Mouse (Mus musculus): Measurements from ENCODE around the gene Ern1.
"Not testable (repeated sequence)": the region's sequence is repeated elsewhere in the genome, so short reads cannot be mapped to it uniquely, and the experiment has no call there.

The Ern1 gene

DNA sequence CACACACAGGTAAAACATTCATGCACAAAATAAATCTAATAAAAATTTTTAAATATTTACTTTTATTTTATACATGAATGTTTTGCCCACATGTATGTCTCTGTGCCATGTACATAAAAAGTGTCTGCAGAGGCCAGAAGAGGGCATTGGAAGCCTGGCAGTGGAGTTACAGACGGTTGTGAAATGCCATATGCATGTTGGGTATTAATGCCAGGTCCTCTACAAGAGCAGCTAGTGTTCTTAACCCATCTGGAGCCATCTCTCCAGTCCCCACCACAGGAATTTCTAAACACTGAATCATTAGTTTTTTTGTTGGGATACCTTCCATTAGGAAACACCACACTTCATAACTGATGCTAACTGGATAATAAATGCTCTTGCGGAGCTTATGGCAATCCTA is 50.1 kb downstream of the Ern1 start:
- DNase-seq (ENCODE audit: low read depth, low spot score) = no peak

DNA sequence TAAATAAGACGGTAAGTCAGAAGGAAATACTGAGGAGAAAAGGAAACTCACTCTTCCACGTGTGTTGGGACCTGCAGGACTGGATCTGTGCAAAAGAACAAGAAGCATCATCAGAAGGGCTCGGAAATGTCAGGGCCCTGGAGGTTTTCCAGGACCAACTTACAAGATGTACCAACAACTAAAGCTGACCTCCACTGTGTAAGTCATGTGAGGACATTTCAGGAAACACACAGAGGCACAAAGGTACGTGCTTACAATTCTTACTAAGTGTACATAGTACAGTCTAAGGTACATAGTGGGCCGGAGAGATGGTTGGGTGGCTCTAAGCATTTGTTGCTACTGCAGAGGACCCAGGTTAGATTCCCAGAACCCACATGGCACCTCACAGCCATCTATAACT is 50.6 kb downstream of the Ern1 start:
- no peak for DNase-seq (ENCODE audit: low read depth, low spot score)

DNA sequence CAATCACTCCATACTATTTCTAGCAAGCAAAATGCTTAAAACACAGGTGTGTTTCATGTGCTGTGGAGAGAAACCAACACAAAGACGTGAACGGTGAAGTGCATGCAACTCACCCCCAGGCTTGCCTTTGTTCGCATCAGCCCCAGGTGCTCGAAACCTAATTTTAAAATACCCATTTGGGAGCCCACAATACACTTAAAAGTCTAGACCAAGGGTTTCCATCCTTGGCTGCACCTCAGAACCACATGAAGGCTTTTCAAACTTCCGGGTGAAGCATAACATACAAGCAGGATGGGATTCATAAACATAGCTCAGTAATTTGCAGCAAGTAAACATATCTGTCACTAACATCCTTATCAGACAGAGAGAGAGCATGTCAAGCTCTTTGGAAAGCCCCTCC is 57.3 kb downstream of the Ern1 start:
- DNase-seq (ENCODE audit: low read depth, low spot score) = no peak

DNA sequence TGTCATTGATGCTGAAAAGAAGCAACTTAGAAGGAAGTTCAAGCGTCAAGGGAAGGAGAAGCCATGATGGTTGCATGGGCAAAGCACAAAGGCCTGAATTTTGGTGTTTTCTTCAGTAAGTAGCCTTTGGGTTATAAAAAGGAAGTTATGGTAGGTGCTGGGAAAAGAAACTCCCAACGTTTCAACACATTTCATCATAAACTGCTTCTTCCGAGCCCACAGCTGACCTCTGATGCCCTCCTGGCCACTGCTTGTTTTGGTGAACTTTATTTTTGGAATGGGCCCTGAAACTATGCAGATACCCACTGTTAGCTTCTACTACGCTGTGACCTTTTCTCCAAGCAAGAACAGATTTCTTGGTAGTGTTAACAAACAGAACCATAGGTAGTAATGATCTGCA is 58.0 kb downstream of the Ern1 start:
- DNase-seq (ENCODE audit: low read depth, low spot score) = no peak

DNA sequence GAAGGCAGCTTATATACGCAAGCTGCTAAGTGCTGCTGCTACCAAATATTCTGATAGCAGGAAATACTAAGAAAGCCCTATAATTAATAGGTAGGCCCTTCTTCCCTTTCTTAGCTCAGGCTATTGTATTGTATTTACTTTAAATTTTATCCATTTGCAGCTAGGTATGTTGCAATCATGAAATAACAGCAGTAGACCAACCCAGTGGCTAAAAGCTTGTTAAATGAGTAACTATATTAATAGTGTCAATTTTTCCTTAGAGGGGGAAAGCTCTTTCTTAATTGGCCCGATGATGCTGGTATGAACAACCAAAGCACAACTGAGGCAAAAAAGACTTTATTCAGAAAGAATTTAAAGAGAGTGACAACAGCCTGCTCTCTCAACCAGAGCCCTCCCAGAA is 59.1 kb downstream of the Ern1 start:
- no peak for DNase-seq (ENCODE audit: low read depth, low spot score)

DNA sequence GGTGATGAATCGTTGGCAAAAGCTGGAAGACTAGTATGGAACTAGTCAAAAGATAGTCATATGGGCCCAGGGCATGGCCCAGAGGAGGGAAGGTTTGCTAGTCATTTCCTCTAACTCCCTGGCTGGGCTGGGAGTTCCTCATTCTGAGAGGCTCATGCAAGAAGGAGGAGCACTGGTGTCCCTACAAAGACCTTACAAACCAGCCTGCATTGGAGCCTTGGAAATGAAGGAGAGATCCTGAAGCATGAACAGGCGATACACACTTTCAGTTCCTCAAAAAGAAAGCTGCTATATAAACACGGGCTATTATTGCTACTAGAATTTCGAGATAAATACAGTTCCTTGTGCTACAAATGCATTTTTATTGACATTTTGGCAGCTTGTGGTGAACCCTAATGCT is 59.5 kb downstream of the Ern1 start:
- DNase-seq (ENCODE audit: low read depth, low spot score) = peak; percentile 19

DNA sequence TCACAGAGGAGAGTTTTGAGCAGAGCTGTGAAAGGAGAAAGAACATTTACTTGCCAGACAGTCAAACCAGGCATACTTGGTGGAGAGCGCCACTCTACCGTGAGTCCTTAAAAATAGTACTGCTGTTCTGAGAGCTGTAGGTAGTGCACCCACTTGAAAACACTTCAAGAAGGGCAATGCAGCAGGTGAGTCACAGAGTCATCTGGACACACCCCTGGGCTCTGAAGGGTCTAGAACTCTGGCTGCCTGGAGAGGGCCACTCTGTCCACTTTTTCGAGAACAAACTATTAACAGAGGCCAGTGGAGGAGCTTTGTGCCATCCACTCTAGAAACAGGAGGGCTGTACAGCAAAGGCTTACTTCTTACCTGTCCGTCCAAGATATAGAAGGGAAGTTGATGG is 61.2 kb downstream of the Ern1 start:
- DNase-seq (ENCODE audit: low read depth, low spot score) = no peak

DNA sequence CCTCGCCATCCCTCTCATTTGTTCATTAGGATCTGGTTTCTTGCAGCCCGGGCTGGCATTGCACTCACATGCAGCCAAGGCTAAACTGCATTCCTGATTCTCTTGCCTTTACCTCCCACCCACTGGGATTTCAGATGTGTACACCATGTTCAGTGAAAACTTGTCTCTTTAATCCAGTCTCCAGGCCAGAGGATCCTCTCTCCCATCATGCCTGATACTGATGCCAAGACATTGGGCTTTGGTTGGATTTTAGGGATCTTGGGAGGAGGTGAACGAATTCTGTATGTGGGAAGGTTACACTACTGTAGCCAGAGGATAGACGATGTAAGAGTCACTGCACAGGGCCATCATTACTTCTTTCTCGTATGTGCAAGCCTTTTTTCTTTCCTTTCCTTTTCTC is 62.5 kb downstream of the Ern1 start:
- no peak for DNase-seq (ENCODE audit: low read depth, low spot score)

DNA sequence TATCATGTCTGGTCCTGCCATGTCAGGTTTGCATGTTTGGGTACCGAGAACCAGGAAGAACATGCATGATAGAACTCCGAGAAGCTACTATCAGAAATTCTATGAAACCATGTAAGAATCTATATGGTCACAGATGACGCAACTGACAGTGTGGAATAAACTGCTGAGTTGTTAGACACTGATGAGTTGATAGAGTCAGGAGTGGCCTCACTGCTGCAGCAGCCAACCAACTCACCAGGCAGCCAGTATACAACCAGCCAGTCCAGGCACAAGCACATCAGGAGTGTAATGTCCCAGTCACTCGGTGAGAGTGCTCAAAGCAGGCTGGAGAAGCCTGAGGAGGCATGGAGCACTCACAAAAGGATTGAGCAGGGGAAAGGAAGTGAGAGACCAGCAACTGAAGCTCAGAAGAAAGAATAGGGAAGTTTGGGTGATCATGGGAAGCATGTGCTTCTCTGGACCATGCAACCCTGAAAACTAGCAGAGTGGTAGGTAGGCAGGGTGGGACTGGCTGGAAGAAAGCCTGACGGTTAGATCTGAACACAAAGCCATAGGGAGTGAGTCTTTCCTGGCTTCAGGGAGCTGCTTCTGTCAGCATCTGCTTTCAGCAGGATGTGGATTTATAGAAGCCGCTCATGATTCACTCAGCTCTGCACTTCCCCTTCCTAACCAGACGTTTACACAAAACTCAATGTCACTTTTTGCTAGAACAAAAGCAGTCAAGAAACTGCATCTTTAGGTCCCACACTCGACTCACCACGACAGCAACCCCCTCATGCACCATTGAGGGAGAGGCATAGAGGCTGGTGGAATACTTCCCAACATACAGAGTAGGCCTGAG is 68.2 kb downstream of the Ern1 start:
- DNase-seq (ENCODE audit: low read depth, low spot score) = no peak

DNA sequence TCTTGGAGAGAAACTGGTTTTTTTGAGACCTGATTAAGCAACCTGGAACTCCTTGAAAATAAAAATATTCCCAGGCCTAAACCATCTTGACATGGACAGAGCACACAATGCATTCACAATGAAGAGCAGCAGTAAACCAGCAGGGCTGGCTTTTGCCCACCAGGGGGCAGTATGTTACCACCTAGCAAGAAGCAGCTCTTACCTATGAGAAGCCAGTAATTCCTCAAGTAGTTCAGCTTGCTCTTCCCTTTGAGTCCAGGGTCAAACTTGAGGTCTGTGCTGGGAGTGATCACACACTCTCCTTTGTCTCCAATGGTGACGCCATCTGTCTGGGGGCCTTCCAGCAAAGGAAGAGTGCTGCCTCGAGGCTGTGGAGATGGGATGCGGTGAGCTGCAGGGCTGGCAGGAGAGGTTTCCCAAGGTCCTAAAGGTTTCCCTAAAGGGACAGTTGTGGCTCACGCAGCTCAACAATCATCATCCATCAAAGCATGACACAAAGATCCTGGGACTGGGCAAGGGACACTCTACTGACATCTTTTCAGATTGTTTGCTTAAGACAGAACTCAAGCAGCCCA is 68.9 kb downstream of the Ern1 start:
- DNase-seq (ENCODE audit: low read depth, low spot score) = peak; percentile 89

DNA sequence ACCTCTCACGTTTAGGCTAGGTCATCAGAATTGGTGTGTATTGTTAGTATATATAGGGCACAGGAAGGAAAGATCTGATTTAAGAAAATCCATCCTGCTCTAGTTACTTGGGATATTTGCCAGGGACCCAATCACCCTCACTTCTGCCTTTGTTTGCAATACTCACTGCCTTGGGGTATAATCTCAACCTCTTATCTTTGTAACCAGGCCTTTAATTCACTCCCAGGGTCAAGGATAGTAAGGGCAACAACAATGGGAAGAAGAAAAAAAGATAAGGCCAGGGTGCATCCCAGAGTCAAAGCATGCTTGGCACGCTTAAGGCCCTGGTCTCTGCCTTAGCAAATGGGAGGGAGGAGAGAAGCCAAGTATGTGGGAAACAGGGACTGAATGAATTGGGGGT is 69.8 kb downstream of the Ern1 start:
- DNase-seq (ENCODE audit: low read depth, low spot score) = no peak

DNA sequence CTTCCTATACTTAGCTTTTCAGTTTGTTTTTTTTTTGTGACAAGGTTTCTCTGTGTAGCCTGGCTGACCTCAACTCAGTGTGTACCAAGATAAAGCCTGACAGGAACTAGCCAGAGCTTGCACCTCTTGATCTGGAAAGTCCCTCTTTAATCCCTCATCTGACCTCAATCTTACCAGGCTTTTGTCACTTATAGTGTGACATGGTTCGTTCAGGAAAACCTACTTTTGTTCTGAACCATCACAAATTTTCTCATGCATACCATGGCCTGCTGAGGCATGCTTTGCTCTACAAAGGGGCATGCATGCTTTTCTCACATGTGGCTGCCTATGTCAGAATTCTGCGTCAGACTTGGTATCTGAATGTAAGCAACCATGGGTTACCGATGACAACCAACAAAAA is 71.3 kb downstream of the Ern1 start:
- DNase-seq (ENCODE audit: low read depth, low spot score) = no peak

DNA sequence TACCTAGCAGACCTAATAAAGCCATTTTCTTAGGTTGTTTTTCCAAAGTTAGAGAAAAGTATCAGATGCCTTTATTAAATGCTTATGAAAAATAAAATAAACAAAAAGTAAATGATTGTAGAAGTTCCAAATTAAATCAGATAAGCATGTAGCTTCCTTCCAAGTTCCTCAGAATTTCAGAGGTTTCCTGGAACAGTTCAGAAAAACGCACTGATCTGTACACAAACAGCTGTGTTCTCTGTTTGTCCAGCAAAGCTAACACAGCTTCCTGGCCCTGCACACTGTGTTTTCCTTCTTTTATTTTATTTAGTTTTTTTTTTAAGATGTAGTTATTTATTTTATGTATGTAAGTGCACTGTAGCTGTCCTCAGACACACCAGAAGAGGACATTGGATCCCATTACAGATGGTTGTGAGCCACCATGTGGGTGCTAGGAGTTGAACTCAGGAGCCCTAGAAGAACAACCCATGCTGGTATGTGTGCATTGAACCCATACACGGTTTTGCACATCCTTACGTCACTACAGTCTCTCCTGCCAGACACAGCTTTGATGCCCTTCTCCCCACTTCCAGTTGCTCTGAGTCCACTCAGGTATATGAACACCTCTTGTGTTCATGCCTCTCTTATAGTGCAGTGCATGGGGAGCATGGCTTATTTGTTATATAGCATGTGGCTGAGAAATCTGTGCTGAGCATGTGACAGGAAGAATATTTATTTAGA is 74.9 kb downstream of the Ern1 start:
- no peak for DNase-seq (ENCODE audit: low read depth, low spot score)

DNA sequence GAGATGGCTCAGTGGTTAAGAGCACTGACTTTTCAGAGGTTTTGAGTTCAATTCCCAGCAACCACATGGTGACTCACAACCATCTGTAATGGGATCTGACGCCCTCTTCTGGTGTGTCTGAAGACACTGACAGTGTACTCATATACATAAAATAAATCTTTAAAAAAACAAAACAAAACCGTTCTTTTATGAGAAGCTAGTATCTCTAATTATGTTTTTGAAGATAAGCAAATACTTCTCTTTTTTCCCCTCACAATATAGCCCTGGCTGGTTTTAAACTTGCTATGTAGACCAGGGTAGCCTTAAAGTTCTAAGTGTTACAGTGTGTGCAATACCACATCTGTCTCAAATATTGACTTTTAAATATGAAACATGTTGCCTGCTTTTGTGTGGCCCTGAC is 76.5 kb downstream of the Ern1 start:
- no peak for DNase-seq (ENCODE audit: low read depth, low spot score)

DNA sequence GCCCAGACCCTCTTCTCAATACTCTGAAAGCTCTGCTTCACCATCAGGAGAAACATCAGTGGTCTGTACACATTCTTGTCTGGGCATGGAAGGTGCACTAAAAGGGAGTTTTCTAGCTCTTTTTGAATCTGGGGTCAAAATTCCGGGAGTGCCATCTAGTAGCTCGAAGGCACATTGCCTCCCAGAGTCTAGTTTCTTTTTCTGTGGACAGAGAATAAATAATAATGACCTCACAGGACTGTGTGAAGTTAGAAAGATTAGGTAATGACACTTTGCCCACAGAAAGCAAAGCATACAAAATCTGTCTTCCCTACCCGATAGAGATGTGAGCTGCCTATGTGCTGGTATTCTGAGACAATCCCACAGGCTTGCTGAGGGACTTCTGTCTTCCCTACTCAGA is 77.1 kb downstream of the Ern1 start:
- no peak for DNase-seq (ENCODE audit: low read depth, low spot score)

DNA sequence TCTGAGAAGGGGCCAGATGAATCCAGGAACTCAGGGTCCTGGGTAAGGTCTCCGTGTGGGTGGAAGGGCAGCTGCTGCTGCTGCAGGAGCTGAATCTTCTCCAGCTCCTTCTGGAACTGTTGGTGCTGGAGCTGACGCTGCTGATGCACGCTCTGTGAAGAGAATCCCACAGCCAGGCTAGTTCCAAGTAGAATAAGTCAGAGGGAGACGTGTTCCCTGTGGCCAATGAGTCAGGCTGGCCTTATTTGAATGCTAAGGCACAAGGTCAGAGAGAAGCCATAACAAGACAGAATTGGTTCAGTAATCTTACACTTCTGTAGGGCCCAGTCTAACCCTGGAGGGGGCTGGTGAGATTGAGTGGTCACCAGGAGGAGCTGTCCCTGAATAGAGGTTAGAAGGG is 77.6 kb downstream of the Ern1 start:
- DNase-seq (ENCODE audit: low read depth, low spot score) = no peak

DNA sequence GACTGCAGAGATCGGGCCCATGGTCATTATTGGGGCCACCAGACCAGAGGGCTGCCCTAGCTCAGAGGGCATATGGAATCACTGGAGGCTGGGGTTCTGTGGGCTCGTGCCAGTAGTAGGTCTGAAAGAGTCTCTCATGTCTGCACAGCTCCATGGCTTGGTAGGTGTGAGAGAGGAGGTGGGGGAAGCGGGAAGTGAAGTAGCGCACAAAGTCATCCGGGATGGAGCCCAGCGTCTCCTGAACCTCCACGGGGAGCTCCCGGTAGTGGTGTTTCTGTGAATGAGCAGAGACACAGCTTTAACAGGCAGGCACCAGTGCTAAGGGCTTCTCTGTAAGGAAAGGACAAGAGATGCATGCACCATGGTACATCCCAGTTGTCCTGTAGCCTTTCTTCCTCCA is 89.2 kb downstream of the Ern1 start:
- no peak for DNase-seq (ENCODE audit: low read depth, low spot score)

DNA sequence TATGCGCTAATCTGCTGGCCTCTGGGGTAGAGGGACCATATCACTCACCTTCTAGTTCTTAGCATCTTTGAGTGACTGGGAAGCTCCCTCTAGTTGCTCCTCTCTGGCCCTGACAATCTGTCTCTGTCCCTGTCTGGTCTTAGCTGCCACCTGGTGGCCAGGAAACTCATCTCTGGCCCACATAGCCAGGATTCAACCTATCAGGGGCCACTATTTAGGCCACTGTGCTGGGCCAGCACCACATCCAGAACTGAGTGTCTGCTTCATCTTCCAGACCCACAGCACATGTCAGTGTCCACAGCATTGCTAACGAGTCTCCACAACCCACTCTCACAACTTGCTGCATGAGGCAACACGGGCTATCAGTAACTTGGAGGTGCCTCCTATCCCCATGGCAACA is 90.0 kb downstream of the Ern1 start:
- DNase-seq (ENCODE audit: low read depth, low spot score) = no peak

DNA sequence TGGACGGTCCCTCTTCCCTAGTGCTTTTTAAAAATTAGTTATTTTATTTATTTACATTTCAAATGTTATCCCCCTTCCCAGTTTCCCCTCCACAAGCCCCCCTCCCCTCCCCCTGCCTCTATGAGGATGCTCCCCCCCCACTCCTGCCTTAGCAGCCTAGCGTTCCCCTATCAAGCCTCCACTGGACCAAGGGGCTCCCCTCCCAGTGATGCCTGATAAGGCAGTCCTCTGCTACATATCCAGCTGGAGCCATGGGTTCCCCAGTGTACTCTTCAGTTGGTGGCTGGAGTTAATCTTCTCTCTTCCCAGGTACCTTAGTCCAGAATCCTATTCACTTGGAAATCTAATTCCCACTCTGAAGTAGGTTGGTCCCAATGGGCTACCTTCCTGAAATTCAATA is 93.6 kb downstream of the Ern1 start:
- not testable (repeated sequence) for DNase-seq (ENCODE audit: low read depth, low spot score)

DNA sequence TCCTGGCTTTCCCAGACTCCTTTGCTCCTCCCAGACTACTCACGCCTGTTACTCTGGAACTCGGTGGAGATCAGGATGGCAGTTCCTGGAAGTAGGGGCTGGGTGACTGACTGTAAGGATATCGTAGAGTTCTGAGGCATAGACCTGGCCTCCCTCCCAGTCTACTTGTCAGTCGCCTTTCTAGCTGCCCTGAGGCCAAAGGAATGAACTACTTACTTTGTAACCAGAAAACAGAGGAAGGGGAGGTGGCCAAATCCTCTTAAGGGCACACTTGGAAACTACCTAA is 94.4 kb downstream of the Ern1 start:
- no peak for DNase-seq (ENCODE audit: low read depth, low spot score)

DNA sequence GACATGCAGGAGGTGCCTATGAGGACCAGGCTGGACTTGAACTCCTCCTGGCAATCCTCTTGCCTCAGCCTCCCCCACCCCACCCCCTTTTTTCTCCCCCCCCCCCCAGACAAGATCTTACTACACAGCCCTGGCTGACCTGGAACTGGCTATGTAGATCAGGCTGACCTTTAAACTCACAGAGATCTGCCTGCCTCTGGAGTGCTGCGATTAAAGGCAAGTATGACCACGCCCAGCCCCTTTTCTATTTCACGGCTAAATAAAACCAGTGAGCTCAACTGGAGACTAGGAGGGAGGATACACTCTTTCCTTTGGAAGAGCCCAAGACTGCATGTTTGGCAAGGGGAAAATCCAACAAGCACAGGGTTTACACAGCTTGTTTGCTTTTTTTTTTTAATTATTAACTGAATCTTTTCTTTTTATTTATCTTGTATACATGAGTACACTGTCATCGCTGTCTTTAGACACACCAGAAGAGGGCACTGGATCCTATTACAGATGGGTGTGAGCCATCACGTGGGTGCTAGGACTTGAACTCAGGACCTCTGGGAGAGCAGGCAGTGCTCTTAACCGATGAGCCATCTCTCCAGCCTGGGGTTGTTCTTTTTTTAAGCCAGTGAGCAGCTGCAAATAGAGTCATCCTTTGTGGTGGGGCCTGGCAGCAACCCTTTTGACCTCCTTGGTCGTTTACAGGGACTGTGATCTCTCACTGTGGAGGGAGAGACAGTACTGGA is 94.9 kb downstream of the Ern1 start:
- no peak for DNase-seq (ENCODE audit: low read depth, low spot score)

DNA sequence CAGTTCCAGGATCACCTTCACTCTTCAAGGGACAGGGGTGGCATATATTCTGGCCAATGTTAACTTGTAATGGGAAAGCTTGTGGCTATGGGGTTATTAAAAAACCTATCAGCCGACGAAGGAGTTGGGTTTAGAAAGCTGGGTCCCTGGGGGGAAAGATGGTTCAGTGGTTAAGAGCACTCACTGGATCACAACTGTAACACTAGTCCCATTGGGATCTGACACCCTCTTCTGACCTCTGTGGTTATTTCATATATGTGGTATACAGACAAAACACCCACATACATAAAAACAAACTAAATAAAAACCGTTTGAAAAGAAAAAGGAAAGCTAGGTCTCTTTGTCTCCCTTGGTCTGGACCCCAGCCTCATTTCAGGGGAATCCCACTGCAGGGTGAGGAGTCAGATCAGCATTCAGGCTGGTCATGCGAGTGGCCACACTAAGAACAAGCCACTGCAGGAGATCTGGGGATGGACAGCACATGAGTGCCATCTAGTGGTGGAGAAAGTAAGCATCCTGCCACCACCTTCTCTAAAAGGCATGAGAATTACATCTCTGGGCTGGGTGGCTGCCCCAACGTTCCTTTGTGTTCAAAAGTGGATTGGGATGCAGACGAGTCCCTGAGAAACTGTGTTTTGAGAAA is 96.0 kb downstream of the Ern1 start:
- peak; percentile 81 for DNase-seq (ENCODE audit: low read depth, low spot score)

Data from skeletal muscle tissue, adult 2 months (tissue).